Mouse (Mus musculus): Measurements from ENCODE around the gene Rtn3.

GRCm38 (mm10) chr19:7484076-7484475 lies 995 bp upstream of the Rtn3 start:
- TF ChIP-seq POLR2A (IDR thresholded peaks at IDR 0.05; ENCODE audit: insufficient read depth, low read depth, low read length), result no peak
- TF ChIP-seq CTCF (IDR thresholded peaks at IDR 0.05; ENCODE audit: insufficient read depth, low read depth, low read length), result no peak

All from olfactory bulb, adult 2 months (tissue).